Mouse (Mus musculus) heart, adult 9 months (tissue): ENCODE results near the gene Gadd45b.

ENCODE experiments used
- DNase-seq, 2 experiments: peaks; one replicate each; pipeline ENCODE4 v3.0.0; 2022; ENCODE audit warnings: low spot score in 2 of 2

Gadd45b gene

GRCm38 (mm10) chr10:80929299-80930226, at the start of gene Gadd45b:
Gene Gadd45b, plus strand, starts transcription at chr10:80930073.
- peak; percentile 98 for DNase-seq

DNA sequence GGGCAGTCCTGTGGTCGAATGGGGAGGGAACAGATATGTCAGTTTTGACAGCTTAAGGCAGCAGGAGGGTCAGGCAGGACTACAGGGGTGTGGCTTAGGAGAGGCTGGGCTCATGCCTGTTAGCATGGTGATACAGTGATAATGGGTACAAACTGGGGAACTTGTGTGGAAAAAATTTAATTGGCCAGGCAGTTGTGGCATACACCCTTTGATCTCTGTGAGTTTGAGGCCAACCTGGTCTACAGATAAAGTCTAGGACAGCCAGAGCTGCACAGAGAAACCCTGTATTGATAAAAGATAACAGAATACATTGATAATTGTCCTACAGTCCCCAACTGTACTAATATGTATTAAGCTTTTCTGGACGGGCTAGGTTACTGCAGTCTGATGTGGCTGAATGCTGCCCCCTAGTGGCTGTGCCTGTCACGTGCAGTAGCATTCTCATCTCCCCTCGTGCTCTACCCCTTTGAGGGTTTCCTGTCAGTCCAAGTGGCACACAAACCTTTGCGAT, 49.7 kb upstream of the Gadd45b start:
- peak in 1 of 2 experiments; percentile 34 for DNase-seq

DNA sequence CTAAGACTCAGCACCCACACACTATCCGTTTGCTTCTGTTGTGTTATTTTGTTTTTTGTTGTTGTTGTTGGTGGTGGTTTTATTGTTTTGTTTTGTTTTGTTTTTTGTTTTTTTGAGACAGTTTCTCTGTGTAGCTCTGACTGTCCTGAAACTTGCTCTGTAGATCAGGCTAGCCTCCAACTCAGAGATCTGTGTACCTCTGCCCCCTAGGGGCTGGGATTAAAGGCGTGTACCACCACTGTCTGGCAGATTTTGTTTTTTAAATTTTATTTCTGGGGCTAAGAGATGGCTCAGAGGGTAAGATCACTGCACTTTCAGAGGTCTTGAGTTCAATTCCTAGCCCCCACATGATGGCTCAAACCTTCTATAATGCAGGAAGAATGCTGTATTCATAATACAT, 49.0 kb upstream of the Gadd45b start:
- DNase-seq: no peak

GRCm38 (mm10) chr10:80881301-80881700, 48.6 kb upstream of the Gadd45b start:
- peak; percentile 20 to 65 for DNase-seq

DNA sequence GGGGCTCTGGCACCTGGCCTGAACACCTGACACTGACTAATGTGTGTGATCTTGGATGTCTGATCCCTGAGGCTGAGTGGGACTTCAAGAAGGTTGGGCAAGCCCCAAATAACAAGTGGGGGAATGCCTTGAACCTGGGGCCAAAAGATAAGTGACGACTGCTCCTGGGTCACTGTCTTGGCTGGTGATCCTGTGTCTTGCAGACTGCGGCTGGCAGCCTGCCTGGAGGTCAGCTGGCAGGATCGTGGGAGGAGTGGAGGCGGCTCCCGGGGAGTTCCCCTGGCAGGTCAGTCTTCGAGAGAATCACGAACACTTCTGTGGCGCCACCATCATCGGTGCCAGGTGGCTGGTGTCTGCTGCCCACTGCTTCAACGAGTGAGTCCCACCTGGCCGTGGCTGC, 42.7 kb upstream of the Gadd45b start:
- DNase-seq: peak; percentile 58 to 78

- DNase-seq: no peak
These were observed 34.8 kb upstream of the Gadd45b start for GRCm38 (mm10) chr10:80895100-80895499.

DNA sequence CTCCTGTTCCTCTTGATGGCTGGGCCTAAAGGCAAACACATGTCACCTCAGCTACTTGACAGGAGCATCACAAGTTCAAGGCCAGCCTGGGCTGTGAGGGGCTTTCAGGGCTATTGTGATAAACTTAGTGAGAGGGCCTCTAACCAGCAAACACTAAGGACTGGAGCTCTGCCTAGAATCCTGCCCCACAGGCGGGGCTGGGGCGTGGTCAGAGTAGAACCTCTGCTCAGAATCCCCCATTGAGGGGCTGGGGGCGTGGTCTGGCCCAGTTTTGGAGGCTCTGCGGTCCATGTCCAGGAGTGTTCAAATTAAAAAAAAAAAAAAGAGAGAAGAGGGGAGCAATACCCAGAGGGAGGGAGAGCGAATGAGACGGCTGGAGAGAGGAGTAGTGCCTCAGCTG, 34.2 kb upstream of the Gadd45b start:
- no peak for DNase-seq

DNA sequence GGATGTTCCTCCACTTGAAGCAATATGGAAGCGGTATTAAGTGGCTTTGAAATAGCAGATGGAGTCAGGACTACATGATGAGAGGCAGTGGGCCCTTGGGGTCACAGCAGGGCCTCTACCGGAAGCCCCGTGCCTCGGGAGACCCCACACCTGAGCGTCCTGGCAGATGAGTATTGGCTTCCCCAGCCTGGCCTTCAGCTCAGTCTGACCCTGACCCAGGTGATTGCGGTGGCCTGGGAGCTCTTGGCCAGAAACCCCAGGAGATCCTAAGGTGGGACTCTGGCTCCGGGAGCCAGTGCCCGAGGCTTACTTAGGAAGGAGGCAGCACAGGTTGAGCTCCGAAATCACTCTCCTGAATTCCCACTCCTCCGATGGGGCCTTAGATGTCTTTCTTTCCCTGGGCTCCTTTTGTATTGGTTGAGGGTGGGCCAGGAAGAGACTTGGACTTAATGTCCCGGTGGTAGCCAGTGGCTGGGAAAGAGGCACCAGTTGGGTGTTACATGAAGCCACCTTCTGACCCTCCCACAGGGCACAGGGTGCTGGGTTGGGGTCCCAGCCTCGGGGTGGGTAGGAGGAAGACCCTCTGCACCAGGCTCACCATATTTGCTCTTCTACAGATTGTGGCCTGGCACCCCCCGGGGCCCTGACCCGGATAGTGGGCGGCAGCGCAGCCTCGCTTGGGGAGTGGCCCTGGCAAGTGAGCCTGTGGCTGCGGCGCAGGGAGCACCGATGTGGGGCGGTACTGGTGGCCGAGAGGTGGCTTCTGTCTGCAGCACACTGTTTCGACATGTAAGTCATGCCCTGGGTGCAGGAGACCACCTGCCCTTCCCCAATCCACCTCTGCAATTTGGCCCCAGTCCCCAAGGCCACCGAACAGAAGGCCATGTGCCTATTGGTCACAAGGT, 33.0 kb upstream of the Gadd45b start:
- no peak for DNase-seq

DNA sequence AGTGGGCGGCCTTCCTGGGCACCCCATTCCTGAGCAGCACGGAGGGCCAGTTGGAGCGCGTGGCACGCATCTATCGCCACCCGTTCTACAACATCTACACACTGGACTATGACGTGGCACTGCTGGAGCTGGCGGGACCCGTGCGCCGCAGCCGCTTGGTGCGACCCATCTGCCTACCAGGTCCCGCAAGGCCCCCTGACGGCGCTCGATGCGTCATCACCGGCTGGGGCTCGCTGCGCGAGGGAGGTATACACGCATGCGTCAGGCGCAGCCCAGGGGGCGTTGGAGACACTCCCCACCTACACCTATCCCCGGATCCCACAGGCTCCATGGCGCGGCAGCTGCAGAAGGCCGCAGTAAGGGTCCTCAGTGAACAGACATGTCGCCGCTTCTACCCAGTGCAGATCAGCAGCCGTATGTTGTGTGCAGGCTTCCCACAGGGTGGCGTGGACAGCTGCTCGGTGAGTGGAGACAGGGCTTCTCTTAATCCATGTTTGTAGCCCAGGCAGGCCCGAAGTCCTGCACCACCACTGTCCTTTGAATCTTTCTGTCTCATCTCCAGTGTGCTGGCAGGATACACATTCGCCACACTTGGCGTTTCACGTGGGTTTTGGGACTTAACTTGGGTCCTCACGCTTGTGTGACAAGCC, 31.9 kb upstream of the Gadd45b start:
- DNase-seq: no peak

- no peak for DNase-seq
These were observed 30.8 kb upstream of the Gadd45b start for GRCm38 (mm10) chr10:80899074-80899473.

DNA sequence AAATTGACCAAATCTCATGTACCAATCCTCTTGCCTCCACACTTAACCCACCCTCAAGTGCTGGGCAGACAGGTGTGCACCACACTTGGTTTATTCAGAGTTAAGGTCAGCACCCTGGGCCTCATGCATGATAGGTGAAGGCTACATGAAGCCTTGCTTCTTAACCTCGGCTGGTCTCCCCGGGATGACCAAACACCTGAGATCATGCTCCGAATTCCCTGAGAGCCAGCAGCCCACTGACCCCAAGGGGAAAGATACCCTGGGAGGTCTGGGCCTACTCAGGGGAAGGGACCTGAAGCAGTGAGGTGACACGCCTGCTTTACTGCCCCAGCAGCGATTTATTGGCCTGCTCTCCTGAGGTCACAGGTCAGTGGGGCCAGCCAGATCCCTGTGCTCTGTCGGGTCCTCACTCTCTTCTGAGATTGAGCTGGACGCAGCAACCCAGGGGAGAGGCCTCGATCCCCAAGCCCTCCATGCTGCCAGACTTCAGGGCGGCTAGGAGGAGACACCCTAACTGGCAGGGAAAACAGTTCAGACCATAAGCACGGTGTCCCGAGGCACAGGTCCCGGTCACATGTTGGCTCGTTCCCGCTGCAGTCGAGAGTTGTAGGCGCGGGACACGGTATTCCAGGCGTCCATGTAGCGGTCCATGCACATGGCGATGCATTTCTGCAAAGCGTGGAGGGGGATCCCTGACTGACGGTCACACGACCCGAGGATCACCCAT, 30.1 kb upstream of the Gadd45b start:
- DNase-seq: no peak

- DNase-seq: peak; percentile 99 to 100
These were observed 29.3 kb upstream of the Gadd45b start, which contains the start of gene Timm13 for GRCm38 (mm10) chr10:80900318-80901247. Gene Timm13, minus strand, starts transcription at chr10:80900969.

DNA sequence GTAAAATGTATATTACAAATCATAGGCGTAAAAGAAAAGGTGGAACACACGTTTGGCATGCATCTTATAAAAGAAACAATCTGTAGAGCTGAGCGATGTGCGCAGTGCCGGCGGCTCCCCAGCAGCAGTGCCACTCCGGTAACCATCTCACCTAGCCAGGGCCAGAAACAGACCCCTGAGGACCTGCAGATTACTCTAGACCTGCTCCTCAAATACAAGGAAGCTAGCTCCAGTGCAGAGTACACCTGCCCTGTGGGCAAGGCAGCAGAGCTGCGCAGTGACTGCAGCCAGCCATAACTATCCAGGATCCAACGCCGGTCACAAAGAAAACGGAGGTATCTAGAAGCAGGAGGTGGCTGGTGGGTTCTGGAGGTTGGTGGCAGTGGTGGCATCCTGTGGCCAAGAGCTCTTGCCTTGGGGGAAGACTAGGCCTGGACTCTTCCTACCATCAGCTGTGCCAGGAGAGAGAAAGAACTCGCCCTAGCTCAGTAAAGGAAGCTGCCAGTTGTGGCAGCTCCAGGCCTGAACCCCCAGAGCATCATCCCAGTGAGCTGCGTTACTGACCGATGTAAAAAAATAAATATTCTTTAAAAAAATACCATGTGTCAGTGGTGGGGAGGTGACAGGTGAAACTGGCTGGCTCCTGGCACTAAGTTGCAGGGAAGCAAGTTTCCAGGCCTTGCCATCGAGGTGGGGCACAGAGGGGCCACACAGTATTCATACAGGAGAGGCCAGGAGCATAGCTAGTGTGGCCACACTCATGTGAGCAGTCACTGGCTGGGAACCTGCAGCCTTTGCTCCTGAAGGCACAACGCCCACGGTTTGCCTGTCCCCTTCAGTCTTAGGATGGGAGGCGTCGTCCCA, 28.2 kb upstream of the Gadd45b start:
- DNase-seq: peak in 1 of 2 experiments; percentile 45

DNA sequence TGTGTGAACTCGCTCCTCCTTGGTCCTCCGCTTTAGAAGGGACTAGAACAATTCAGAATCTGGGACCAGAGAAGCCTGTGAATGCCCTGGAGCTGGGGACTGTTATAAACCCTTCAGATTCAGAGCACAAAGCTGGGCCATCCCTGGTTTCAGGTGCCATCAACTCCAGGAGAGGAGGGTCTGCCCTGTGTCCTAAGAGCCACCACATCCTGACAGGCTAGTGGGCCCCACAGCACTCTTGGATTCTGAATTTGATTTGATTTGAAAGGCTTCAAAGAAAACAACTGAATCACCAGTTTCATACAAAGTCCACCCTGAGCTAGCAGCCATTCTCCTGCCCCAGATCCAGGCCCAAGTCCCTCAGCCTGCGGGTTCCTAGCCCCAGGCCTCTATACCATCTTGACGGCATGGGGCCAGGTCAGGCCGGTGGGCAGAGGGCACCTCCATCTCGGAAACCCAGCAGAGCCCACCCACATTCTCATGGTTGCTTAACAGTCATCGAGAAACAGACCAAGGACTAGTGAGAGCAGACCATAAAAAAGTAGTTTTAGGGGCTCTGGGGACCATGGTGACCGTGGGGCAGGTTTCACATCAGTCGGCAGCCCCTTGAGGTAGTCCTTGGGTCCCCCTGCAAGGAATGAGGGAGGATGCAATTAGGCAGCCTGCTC, 27.5 kb upstream of the Gadd45b start:
- DNase-seq: no peak

- DNase-seq: no peak
These were observed 26.6 kb upstream of the Gadd45b start for GRCm38 (mm10) chr10:80903282-80903681.

DNA sequence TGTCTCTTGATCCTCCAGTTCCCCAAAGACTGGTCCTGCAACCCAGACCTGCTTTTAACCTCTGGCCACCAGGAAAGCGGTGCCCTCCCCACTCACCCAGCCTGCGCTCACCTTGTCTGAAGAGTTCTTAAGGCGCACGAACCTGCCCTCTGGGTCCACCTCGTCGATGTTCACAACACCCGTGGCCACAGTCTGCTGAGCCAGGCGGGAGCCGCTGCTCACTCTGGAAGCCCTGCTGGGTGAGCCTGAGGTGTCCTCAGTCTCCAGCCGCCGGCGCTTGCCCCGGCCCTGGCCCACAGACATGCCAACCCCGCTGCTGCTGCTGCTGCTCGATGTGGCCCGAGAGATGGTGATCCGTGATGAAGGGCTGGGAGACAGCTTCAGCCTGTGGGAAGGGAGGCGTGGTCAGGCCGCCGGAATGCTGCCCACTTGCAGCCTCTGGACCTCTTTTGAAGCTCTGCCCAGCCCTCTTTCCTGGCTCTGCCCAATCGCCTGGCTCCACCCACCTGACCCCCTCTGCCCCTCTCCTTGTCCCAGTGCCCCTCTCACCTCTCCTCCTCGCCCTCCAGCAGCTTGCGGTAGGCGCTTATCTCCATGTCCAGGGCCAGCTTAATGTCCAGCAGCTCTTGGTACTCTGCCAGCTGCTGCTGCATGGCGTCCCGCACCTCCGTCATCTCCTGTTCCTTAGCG, 25.7 kb upstream of the Gadd45b start:
- DNase-seq: no peak

DNA sequence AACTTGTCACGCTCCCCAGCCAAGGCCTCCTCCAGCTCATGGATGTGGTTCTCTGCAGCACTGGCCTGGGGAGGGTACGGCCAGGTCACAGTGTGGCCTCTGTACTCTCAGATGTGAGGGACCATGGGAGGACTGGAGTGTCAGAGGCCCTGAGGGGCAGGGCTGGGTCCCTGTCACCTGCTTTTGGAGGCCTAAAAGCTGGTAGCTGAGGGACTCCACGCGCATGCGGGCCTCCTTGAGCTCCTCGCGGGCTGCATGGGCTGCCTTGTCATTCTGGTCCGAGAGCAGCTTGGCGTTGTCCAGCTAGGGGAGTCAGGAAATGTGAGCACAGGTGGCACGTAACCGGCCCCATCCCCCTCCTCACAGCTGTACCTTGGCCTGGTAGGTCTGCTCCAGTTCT, 25.2 kb upstream of the Gadd45b start:
- no peak for DNase-seq
